Mouse (Mus musculus): ENCODE data around the gene Ppm1h. TPM values are rescaled to one million over a fixed set of nuclear protein-coding genes. Genes with fewer than 3 reads are reported as not detected.

Ppm1h gene
- polyA plus RNA-seq, 1 experiment from 2014 or later, result 12.2 TPM

- WGBS, result 83% methylated on average over 13 of the region's 13 CpGs
- Histone ChIP-seq H3K27me3 (replicated peaks; ENCODE audit: control insufficient read depth, insufficient read depth, low read length) (no peaks in the 10 kb centered on the region), H3K4me1 (replicated peaks; ENCODE audit: control insufficient read depth, insufficient read depth, low read length) (no peaks in the 10 kb centered on the region), H3K36me3 (ENCODE audit: control insufficient read depth, insufficient read depth) (no peaks in the 10 kb centered on the region), H3K4me3 (replicated peaks; ENCODE audit: low read length) (no peak overlapping the region), H3K4me2 (ENCODE audit: low read length) (no peak overlapping the region), H3K9me3 (ENCODE audit: control insufficient read depth, low read length) (no peaks in the 10 kb centered on the region), H3K9ac (replicated peaks; ENCODE audit: low read depth, low read length) (no peak overlapping the region), H3K27ac (ENCODE audit: low read length) (no peak overlapping the region)
- ATAC-seq, result no peak
Measured at GRCm38 (mm10) chr10:122823642-122824041, 145.1 kb downstream of the Ppm1h start.

- 50% methylated on average over 16 of the region's 16 CpGs for WGBS
- H3K27me3 ChIP-seq (replicated peaks; ENCODE audit: control insufficient read depth, insufficient read depth, low read length), result no peaks in the 10 kb centered on the region
Measured at GRCm38 (mm10) chr10:122826696-122827331, 148.3 kb downstream of the Ppm1h start.

GRCm38 (mm10) chr10:122827719-122828414, 149.3 kb downstream of the Ppm1h start:
- Histone ChIP-seq H3K9ac (replicated peaks; ENCODE audit: low read depth, low read length) (no peak overlapping the region), H3K4me1 (replicated peaks; ENCODE audit: control insufficient read depth, insufficient read depth, low read length) (no peaks in the 10 kb centered on the region), H3K9me3 (ENCODE audit: control insufficient read depth, low read length) (no peaks in the 10 kb centered on the region), H3K4me3 (replicated peaks; ENCODE audit: low read length) (no peak overlapping the region), H3K36me3 (ENCODE audit: control insufficient read depth, insufficient read depth) (no peaks in the 10 kb centered on the region), H3K27me3 (replicated peaks; ENCODE audit: control insufficient read depth, insufficient read depth, low read length) (no peaks in the 10 kb centered on the region), H3K27ac (ENCODE audit: low read length) (no peak overlapping the region), H3K4me2 (ENCODE audit: low read length) (no peak overlapping the region)
- ATAC-seq, result no peak
- WGBS, result 45% methylated on average over 12 of the region's 12 CpGs

More at GRCm38 (mm10) chr10:122826696-122827331, 148.3 kb downstream of the Ppm1h start:
- Histone ChIP-seq H3K9me3 (ENCODE audit: control insufficient read depth, low read length) (no peaks in the 10 kb centered on the region), H3K4me2 (ENCODE audit: low read length) (no peak overlapping the region), H3K9ac (replicated peaks; ENCODE audit: low read depth, low read length) (no peak overlapping the region), H3K4me1 (replicated peaks; ENCODE audit: control insufficient read depth, insufficient read depth, low read length) (no peaks in the 10 kb centered on the region), H3K4me3 (replicated peaks; ENCODE audit: low read length) (no peak overlapping the region), H3K27ac (ENCODE audit: low read length) (no peak overlapping the region), H3K36me3 (ENCODE audit: control insufficient read depth, insufficient read depth) (no peaks in the 10 kb centered on the region)
- ATAC-seq, result no peak

GRCm38 (mm10) chr10:122829801-122830217, 151.2 kb downstream of the Ppm1h start:
- WGBS, result 57% methylated on average over 3 of the region's 3 CpGs
- no peak overlapping the region for H3K4me2 ChIP-seq (ENCODE audit: low read length)
- no peaks in the 10 kb centered on the region for H3K36me3 ChIP-seq (ENCODE audit: control insufficient read depth, insufficient read depth)
- no peaks in the 10 kb centered on the region for H3K9me3 ChIP-seq (ENCODE audit: control insufficient read depth, low read length)
- no peak overlapping the region for H3K9ac ChIP-seq (replicated peaks; ENCODE audit: low read depth, low read length)
- no peak overlapping the region for H3K27ac ChIP-seq (ENCODE audit: low read length)
- H3K4me3 ChIP-seq (replicated peaks; ENCODE audit: low read length), result no peak overlapping the region
- no peak for ATAC-seq
- no peaks in the 10 kb centered on the region for H3K27me3 ChIP-seq (replicated peaks; ENCODE audit: control insufficient read depth, insufficient read depth, low read length)
- H3K4me1 ChIP-seq (replicated peaks; ENCODE audit: control insufficient read depth, insufficient read depth, low read length), result no peaks in the 10 kb centered on the region

GRCm38 (mm10) chr10:122830638-122831037, 152.1 kb downstream of the Ppm1h start:
- Histone ChIP-seq H3K9ac (replicated peaks; ENCODE audit: low read depth, low read length) (no peak overlapping the region), H3K27ac (ENCODE audit: low read length) (no peak overlapping the region), H3K27me3 (replicated peaks; ENCODE audit: control insufficient read depth, insufficient read depth, low read length) (no peaks in the 10 kb centered on the region), H3K4me2 (ENCODE audit: low read length) (no peak overlapping the region), H3K36me3 (ENCODE audit: control insufficient read depth, insufficient read depth) (no peaks in the 10 kb centered on the region), H3K4me1 (replicated peaks; ENCODE audit: control insufficient read depth, insufficient read depth, low read length) (no peaks in the 10 kb centered on the region), H3K9me3 (ENCODE audit: control insufficient read depth, low read length) (no peaks in the 10 kb centered on the region), H3K4me3 (replicated peaks; ENCODE audit: low read length) (no peak overlapping the region)
- no peak for ATAC-seq
- 92% methylated on average over 10 of the region's 10 CpGs for WGBS

- Histone ChIP-seq H3K27ac (ENCODE audit: low read length) (no peak overlapping the region), H3K4me3 (replicated peaks; ENCODE audit: low read length) (no peak overlapping the region), H3K4me2 (ENCODE audit: low read length) (no peak overlapping the region), H3K9ac (replicated peaks; ENCODE audit: low read depth, low read length) (no peak overlapping the region), H3K9me3 (ENCODE audit: control insufficient read depth, low read length) (no peaks in the 10 kb centered on the region), H3K36me3 (ENCODE audit: control insufficient read depth, insufficient read depth) (no peaks in the 10 kb centered on the region), H3K4me1 (replicated peaks; ENCODE audit: control insufficient read depth, insufficient read depth, low read length) (no peaks in the 10 kb centered on the region), H3K27me3 (replicated peaks; ENCODE audit: control insufficient read depth, insufficient read depth, low read length) (no peaks in the 10 kb centered on the region)
- ATAC-seq, result no peak
- 93% methylated on average over 8 of the region's 8 CpGs for WGBS
Measured at GRCm38 (mm10) chr10:122842014-122842413, 163.5 kb downstream of the Ppm1h start.

- Histone ChIP-seq H3K4me2 (ENCODE audit: low read length) (no peak overlapping the region), H3K4me1 (replicated peaks; ENCODE audit: control insufficient read depth, insufficient read depth, low read length) (no peaks in the 10 kb centered on the region), H3K36me3 (ENCODE audit: control insufficient read depth, insufficient read depth) (no peaks in the 10 kb centered on the region), H3K9me3 (ENCODE audit: control insufficient read depth, low read length) (no peaks in the 10 kb centered on the region), H3K27ac (ENCODE audit: low read length) (no peak overlapping the region), H3K4me3 (replicated peaks; ENCODE audit: low read length) (no peak overlapping the region), H3K27me3 (replicated peaks; ENCODE audit: control insufficient read depth, insufficient read depth, low read length) (no peaks in the 10 kb centered on the region), H3K9ac (replicated peaks; ENCODE audit: low read depth, low read length) (no peak overlapping the region)
- 89% methylated on average over 8 of the region's 8 CpGs for WGBS
- no peak for ATAC-seq
Measured at GRCm38 (mm10) chr10:122842961-122843360, 164.4 kb downstream of the Ppm1h start.

- H3K4me3 ChIP-seq (replicated peaks; ENCODE audit: low read length), result no peak overlapping the region
- H3K27ac ChIP-seq (ENCODE audit: low read length), result no peak overlapping the region
- WGBS, result 30% methylated on average over 7 of the region's 7 CpGs
- no peaks in the 10 kb centered on the region for H3K27me3 ChIP-seq (replicated peaks; ENCODE audit: control insufficient read depth, insufficient read depth, low read length)
- H3K36me3 ChIP-seq (ENCODE audit: control insufficient read depth, insufficient read depth), result no peaks in the 10 kb centered on the region
- no peak overlapping the region for H3K4me2 ChIP-seq (ENCODE audit: low read length)
- ATAC-seq, result peak; percentile 28; the same call in 1 of the 2 replicates
- no peak overlapping the region for H3K9ac ChIP-seq (replicated peaks; ENCODE audit: low read depth, low read length)
- H3K4me1 ChIP-seq (replicated peaks; ENCODE audit: control insufficient read depth, insufficient read depth, low read length), result no peaks in the 10 kb centered on the region
- no peaks in the 10 kb centered on the region for H3K9me3 ChIP-seq (ENCODE audit: control insufficient read depth, low read length)
Measured at GRCm38 (mm10) chr10:122845471-122845870, 166.9 kb downstream of the Ppm1h start.

GRCm38 (mm10) chr10:122846476-122846875, 167.9 kb downstream of the Ppm1h start:
- no peak overlapping the region for H3K4me3 ChIP-seq (replicated peaks; ENCODE audit: low read length)
- no peak overlapping the region for H3K4me2 ChIP-seq (ENCODE audit: low read length)
- no peak overlapping the region for H3K9ac ChIP-seq (replicated peaks; ENCODE audit: low read depth, low read length)
- no peaks in the 10 kb centered on the region for H3K9me3 ChIP-seq (ENCODE audit: control insufficient read depth, low read length)
- WGBS, result 100% methylated on average over 1 of the region's 1 CpGs
- H3K27ac ChIP-seq (ENCODE audit: low read length), result no peak overlapping the region
- H3K36me3 ChIP-seq (ENCODE audit: control insufficient read depth, insufficient read depth), result no peaks in the 10 kb centered on the region
- H3K4me1 ChIP-seq (replicated peaks; ENCODE audit: control insufficient read depth, insufficient read depth, low read length), result no peaks in the 10 kb centered on the region
- no peaks in the 10 kb centered on the region for H3K27me3 ChIP-seq (replicated peaks; ENCODE audit: control insufficient read depth, insufficient read depth, low read length)
- no peak for ATAC-seq

All from forebrain, embryonic 16.5 days (tissue).